Mouse (Mus musculus) erythroblast, adult 5-6 weeks (primary cell): ENCODE data around the gene Tex37. TPM values are rescaled to one million over a fixed set of nuclear protein-coding genes. Genes with fewer than 3 reads are reported as not detected.

Source experiments
- ATAC-seq: replicated peaks from 2 replicates; pipeline ENCODE4 v1.8.0; 2016; ENCODE audit warnings: moderate number of reproducible peaks, mild to moderate bottlenecking, moderate TSS enrichment, inconsistent platforms; ENCODE audit not compliant: poor library complexity, low FRiP score, severe bottlenecking
- total RNA-seq, 2 experiments: library from RNA; stranded (forward) in 1 of 2; stranded (reverse) in 1 of 2; fragments of 150-400 nt in 1 of 2; fragments of 200-764, 138-1000 nt in 1 of 2; gene quantifications; 2 replicates each; pipeline versions ENCODE4 v1.2.3 to v1.2.4; 2015 to 2017; ENCODE audit warnings: low replicate concordance in 2 of 2

Tex37 gene
- total RNA-seq, 2 experiments from 2014 or later, result not detected

- ATAC-seq, result no peak
Measured at GRCm38 (mm10) chr6:70899594-70900003, 19.1 kb downstream of the Tex37 start.

- no peak for ATAC-seq
Measured at GRCm38 (mm10) chr6:70898166-70898565, 20.6 kb downstream of the Tex37 start.

GRCm38 (mm10) chr6:70887993-70888392 is 30.7 kb downstream of the Tex37 start:
- ATAC-seq, result no peak

- peak; percentile 84 for ATAC-seq
Measured at GRCm38 (mm10) chr6:70880714-70881304, 37.9 kb downstream of the Tex37 start.

GRCm38 (mm10) chr6:70875017-70875416 is 43.7 kb downstream of the Tex37 start:
- ATAC-seq, result no peak

GRCm38 (mm10) chr6:70874035-70874775 is 44.5 kb downstream of the Tex37 start:
- no peak for ATAC-seq

GRCm38 (mm10) chr6:70872570-70872969 is 46.2 kb downstream of the Tex37 start:
- ATAC-seq, result no peak

- no peak for ATAC-seq
Measured at GRCm38 (mm10) chr6:70872128-70872527, 46.6 kb downstream of the Tex37 start.

- no peak for ATAC-seq
Measured at GRCm38 (mm10) chr6:70871511-70871980, 47.2 kb downstream of the Tex37 start.

- ATAC-seq, result no peak
Measured at GRCm38 (mm10) chr6:70867297-70867696, 51.4 kb downstream of the Tex37 start.

GRCm38 (mm10) chr6:70866761-70867160 is 52.0 kb downstream of the Tex37 start:
- ATAC-seq, result no peak

- no peak for ATAC-seq
Measured at GRCm38 (mm10) chr6:70864285-70864684, 54.4 kb downstream of the Tex37 start.

Other genes with a start within 250 kb of the Tex37 start
- 31.1 and 33.4 TPM in 2 replicates for gene Rpia, start 126.7 kb downstream of the Tex37 start, total RNA-seq (2015; ENCODE audit: low replicate concordance)
- 42.4 and 55.0 TPM in 2 replicates for gene Rpia, start 126.7 kb downstream of the Tex37 start, total RNA-seq (2017; ENCODE audit: low replicate concordance)
- gene Eif2ak3, start 74.4 kb downstream of the Tex37 start, total RNA-seq (2015; ENCODE audit: low replicate concordance), result 2.7 and 7.1 TPM in 2 replicates
- gene Eif2ak3, start 74.4 kb downstream of the Tex37 start, total RNA-seq (2017; ENCODE audit: low replicate concordance), result 7.2 and 7.8 TPM in 2 replicates
- not detected in 2 replicates for gene Foxi3, start 37.6 kb upstream of the Tex37 start, total RNA-seq (2015; ENCODE audit: low replicate concordance)
- gene Foxi3, start 37.6 kb upstream of the Tex37 start, total RNA-seq (2017; ENCODE audit: low replicate concordance), result not detected in 2 replicates
- not detected in 2 replicates for gene Thnsl2, start 225.5 kb upstream of the Tex37 start, total RNA-seq (2015; ENCODE audit: low replicate concordance)
- gene Thnsl2, start 225.5 kb upstream of the Tex37 start, total RNA-seq (2017; ENCODE audit: low replicate concordance), result not detected in 2 replicates